Mouse (Mus musculus) forebrain, embryonic 15.5 days (tissue): Measurements from ENCODE around the gene Mucl1. TPM values are rescaled to one million over a fixed set of nuclear protein-coding genes. Genes with fewer than 3 reads are reported as not detected.
"Not testable (repeated sequence)": the region's sequence is repeated elsewhere in the genome, so short reads cannot be mapped to it uniquely, and the experiment has no call there.

Source experiments
- ATAC-seq: fragments of 200-750 bp; cut with Nextera tagmentation; replicated peaks from 2 replicates; pipeline ENCODE4 v1.8.0; 2017; ENCODE audit warnings: mild to moderate bottlenecking, moderate TSS enrichment, moderate library complexity
- H3K27ac ChIP-seq: fragments of 300-500 bp; sonication (generic); replicated peaks from 2 replicates; pipeline ENCODE4 v1.5.1; 2015; ENCODE audit warnings: mild to moderate bottlenecking, inconsistent platforms
- H3K27me3 ChIP-seq: fragments of 300-500 bp; sonication (generic); 2 replicates; pipeline ENCODE4 v1.6.1; 2015; ENCODE audit warnings: inconsistent platforms
- H3K36me3 ChIP-seq: fragments of 300-500 bp; sonication (generic); 2 replicates; pipeline ENCODE4 v1.6.1; 2015; ENCODE audit warnings: mild to moderate bottlenecking, inconsistent platforms
- H3K4me1 ChIP-seq: fragments of 300-500 bp; sonication (generic); 2 replicates; pipeline ENCODE4 v1.6.1; 2015; ENCODE audit warnings: inconsistent platforms
- H3K4me2 ChIP-seq: fragments of 300-500 bp; sonication (generic); replicated peaks from 2 replicates; pipeline ENCODE4 v1.6.1; 2015; ENCODE audit warnings: mild to moderate bottlenecking, inconsistent platforms
- H3K4me3 ChIP-seq: fragments of 300-500 bp; sonication (generic); 2 replicates; pipeline ENCODE4 v1.5.1; 2015; ENCODE audit warnings: mild to moderate bottlenecking, inconsistent platforms
- H3K9ac ChIP-seq: fragments of 300-500 bp; sonication (generic); replicated peaks from 2 replicates; pipeline ENCODE4 v1.6.1; 2015; ENCODE audit warnings: mild to moderate bottlenecking, inconsistent platforms
- H3K9me3 ChIP-seq: fragments of 300-500 bp; sonication (generic); 2 replicates; pipeline ENCODE4 v1.6.1; 2016; ENCODE audit warnings: inconsistent platforms
- WGBS: fragments of 180-500 bp; shearing (Covaris S2); methylation state at CpG from one replicate; pipeline ENCODE4 v1.1.7; 2015; ENCODE audit warnings: mixed read lengths; 5-methylcytosine and 5-hydroxymethylcytosine counted together
- polyA plus RNA-seq: library from polyadenylated mRNA; unstranded; fragments of >200 nt; fragmentation: Nextera tagmentation; extraction: Ambion mirVana; gene quantifications from 2 replicates; pipeline ENCODE4 v1.2.1, GENCODE M21; 2015

The Mucl1 gene
- not detected in 2 replicates for polyA plus RNA-seq

DNA sequence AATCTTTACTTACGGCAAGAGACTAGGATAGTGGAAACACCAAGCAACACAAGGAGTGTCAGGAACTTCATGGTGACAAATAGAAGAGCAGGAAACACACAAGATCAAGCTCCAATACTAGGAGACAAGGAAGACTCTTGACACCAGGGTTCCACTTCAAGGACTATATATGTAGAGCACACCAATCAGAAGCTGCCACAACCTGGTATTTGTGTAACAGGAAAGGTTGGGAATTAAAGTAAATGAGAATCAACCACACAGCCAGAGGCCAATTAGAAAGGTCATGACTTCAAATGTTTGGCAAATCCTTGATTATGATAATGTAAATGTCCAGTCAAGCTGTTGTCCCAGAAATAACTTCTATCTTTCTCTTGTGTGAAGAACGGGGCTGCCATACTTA lies at the start of gene Mucl1:
Gene Mucl1, minus strand, starts transcription at position 101 of the 400 bp plus-strand sequence.
- no peaks in the 10 kb centered on the region for H3K36me3 ChIP-seq
- 87% methylated on average over 2 of the region's 2 CpGs for WGBS
- H3K27ac ChIP-seq = no peak within 1 kb of the TSS

DNA sequence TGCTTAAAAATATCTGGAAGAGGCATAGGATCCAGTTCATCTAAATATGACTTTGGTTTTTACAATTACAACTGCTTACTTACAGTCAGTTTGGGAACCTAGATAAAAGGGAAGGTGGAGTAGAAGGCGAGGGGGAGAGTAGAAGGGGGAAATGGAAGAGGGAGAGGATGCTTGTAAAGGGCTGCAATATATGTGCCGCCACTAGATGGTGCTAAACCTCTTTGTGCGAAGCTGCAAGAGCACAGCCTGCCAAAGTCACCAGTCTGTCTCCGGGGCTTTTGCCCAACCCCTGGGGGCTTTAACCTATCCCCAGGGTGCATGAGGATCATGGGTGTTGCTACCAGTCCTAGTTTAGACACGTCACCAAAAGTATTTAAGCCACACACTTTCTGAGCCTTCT lies 11.6 kb upstream of the Mucl1 start:
- WGBS = 3% methylated on average over 5 of the region's 5 CpGs
- not testable (repeated sequence) for ATAC-seq

More for the DNA sequence above, at the start of gene Mucl1:
- no peak within 1 kb of the TSS for H3K9ac ChIP-seq
- ATAC-seq = no peak
- no peaks in the 10 kb centered on the region for H3K27me3 ChIP-seq
- H3K4me3 ChIP-seq = no peak within 1 kb of the TSS
- H3K9me3 ChIP-seq = no peaks in the 10 kb centered on the region
- no peak within 1 kb of the TSS for H3K4me2 ChIP-seq
- no peaks in the 10 kb centered on the region for H3K4me1 ChIP-seq

DNA sequence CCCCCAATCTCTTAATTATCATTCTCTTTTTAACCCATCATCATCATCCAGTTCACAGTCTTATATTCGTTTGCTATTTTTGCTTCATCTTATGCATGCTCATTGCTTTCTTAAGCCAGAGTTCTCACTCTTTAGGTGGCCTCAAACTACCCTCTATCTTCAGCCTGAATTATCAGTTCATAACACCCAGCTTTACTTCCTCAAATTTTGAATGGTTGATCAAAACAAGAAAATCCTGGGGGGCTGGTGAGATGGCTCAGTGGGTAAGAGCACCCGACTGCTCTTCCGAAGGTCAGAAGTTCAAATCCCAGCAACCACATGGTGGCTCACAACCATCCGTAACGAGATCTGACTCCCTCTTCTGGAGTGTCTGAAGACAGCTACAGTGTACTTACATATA lies 38.4 kb downstream of the Mucl1 start:
- H3K9me3 ChIP-seq, H3K36me3 ChIP-seq, ATAC-seq, H3K27me3 ChIP-seq, H3K27ac ChIP-seq, H3K4me2 ChIP-seq, H3K4me3 ChIP-seq, H3K4me1 ChIP-seq, H3K9ac ChIP-seq: not testable (repeated sequence)
- 88% methylated on average over 5 of the region's 5 CpGs for WGBS

More for the DNA sequence above, 11.6 kb upstream of the Mucl1 start:
- H3K36me3 ChIP-seq, H3K4me2 ChIP-seq, H3K27ac ChIP-seq, H3K27me3 ChIP-seq, H3K9ac ChIP-seq, H3K4me3 ChIP-seq, H3K9me3 ChIP-seq, H3K4me1 ChIP-seq: not testable (repeated sequence)

Other genes starting within 250 kb of the Mucl1 start
- gene Ppp1r1a, start 217.5 kb downstream of the Mucl1 start, polyA plus RNA-seq = 100 TPM in 2 replicates
- gene Glycam1, start 190.4 kb downstream of the Mucl1 start, polyA plus RNA-seq = not detected in 2 replicates
- gene Mucl2, start 143.8 kb upstream of the Mucl1 start, polyA plus RNA-seq = not detected in 2 replicates